Mouse (Mus musculus) lung, postnatal 25 days (tissue): ENCODE data around the gene Zfp512b.

Experiments
- DNase-seq: peaks from one replicate; pipeline ENCODE4 v3.0.0; 2022; ENCODE audit warnings: low spot score

Gene Zfp512b

DNA sequence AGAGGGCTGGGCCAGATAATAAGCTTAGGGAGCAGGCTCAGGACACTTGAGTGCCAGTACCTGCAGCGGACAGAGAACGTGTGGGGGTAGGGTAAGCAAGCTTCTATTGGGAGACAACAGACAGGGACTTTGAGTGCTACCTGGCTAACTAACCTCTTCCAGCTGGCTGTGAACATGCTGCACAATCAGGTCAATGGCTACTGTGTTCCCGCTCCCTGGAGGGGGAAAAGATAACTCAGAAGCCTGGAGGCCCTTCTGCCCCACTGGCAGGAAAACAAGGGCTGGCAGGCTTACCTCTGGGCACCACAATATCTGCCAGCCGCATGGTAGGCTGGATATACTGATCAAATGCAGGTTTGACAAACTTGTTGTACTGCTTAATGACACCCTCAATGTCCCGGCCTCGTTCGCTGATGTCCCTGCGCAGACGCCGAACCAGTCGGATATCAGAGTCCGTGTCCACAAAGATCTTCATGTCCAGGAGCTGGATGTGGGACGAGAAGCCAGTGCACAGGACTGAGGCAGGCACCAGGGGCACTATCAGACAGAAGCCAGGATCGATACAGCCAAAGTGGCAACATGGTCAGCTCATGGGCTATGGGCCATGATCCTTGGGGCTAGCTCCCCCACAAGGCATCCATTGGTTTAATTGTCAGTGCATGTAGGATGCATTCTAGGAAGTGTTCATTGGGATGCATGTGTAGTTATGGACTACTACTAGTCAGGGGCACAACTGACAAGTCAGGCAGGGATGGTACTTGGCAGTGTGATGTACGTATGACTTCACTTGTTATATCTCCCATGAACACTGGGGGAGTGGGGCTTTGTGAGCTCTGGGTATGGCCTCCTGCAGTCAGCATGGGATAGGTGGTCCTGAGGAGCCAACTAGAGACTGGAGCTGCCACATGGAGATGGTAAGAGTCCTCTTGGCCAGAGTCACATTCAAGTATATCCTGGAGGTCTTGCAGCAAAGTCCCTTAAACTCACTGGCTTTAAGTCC is 19.4 kb downstream of the Zfp512b start:
- DNase-seq = no peak

DNA sequence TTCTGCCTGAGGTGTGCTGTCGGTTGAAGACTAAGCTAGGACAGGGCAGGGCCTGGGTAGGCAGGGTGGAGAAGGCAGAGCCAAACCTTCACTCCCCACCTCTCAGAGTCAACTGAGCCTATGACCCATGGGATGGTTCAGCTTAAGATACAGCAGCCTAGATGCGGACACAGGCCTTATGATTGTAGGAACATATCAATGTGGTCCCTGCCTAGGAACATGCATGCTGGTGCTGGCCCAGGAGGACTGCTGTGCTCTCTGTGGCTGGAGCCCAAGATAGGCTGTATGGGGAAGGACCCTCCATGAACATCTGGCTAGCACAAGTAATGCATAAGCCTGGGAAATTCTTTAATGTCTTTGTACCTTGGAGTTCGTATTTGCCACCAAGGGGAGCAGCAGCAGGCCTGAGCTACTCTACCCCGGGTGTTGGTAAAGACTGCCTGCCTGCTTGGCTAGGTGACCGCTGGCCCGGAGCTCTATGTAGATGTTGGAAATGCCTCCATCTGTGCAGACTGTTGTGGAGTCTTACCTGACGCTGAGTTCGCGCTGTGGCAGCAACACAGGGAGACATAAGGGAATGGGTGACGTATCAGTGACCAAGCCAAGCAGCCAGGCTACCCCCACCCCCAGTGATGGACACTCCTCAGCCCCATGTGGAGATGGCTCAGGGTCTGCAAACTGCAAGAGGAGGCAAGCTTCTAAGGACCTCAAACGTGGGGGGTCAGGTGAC is 20.5 kb downstream of the Zfp512b start:
- no peak for DNase-seq

GRCm38 (mm10) chr2:181570921-181571595 is 21.5 kb downstream of the Zfp512b start:
- DNase-seq = no peak

- no peak for DNase-seq
Observed at GRCm38 (mm10) chr2:181570375-181570774, 22.2 kb downstream of the Zfp512b start.

DNA sequence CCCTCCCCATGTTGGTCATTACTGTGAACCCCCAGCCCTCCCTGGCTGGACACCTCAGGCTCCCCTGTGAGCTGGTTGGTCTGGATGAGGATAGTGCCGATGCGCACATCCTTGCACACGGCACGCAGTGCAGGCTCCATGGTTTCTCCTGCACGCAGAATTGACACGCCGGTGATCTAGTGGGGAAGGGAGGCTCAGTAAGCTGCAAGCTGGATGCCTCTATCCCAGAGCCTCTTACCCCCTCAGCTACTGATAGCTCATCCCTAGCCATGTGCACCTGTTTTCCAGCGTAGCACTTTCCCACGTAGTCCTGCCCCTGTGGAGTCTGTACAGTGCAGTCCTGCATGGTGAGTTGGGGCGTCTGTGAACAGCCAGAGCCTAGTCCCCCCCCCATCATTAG is 22.7 kb downstream of the Zfp512b start:
- no peak for DNase-seq

DNA sequence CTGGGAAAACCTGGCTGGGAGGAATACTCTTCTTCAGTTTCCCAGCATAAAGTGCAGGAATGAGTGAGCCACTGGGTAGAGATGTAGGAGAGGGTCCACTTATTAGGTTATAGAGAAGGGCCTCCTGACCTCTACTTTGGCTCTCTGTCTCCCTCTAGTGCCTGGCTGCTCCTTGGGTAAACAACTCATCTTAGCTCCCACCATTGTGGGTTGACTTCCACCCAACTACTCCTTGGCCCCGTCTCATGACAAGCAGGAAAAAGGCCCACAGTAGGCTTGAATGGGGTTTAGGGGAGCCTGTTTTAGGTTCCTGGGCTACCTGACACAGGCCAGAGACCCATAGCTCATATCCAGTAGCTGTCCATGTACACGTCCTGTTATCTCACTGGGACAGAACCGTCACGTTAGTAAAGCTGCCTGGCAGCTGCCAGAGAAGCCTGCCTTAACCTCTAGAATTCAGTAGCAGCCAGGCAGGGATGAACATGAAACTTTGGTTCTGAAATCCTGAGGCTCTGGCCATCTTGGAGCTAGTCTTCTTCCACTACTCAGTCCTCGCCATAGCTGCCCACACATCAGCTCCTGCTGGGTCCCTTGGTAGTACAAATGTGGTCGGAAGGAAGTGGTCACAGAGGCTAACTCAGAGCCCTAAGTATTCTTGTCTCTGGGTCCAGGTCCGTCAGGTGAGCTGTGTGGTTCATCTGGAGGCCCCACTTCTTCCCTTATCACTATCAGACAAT is 24.2 kb downstream of the Zfp512b start:
- DNase-seq = peak; percentile 48

DNA sequence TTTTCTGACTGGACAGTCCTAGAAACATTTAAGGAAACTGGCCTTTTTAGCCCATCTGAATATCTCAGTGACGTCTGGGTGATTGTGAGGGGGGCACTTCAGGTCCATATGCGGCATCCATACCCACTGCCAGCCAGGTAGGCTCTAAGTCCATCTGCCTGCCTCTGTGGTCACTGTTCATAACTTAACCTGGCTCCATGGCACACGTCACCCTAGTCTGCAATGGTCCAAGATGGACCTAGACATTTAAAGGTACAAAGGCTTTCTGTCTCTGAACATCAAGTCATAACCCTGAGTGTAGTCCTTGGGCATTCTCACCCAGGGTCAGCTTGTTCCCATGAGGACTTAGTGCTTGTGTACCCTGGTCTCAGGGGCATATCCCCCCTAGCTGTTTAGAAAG is 25.3 kb downstream of the Zfp512b start:
- DNase-seq = no peak

GRCm38 (mm10) chr2:181553772-181554171 is 38.8 kb downstream of the Zfp512b start:
- DNase-seq = peak; percentile 21

DNA sequence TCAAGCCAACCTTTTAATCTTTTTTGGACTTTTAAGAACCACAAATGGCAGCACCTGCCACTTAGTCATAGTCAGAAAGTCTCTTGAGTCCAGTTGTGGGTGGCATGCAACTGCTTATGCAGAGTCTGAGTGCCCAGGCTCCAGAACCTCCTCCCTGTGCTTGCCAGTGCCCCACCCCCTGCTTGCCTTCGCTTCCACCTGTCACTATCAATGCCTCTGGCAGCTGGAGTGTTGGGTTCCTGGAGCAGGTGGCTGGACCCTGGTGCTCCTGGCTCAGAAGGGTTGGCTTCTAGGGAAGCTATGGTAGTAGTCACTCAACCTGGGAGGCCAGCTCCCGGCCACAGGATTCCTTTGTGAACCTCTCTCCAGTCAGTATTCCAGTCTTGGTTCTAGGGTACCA is 42.4 kb downstream of the Zfp512b start:
- no peak for DNase-seq

- no peak for DNase-seq
Observed at GRCm38 (mm10) chr2:181548682-181549081, 43.9 kb downstream of the Zfp512b start.

- DNase-seq = no peak
Observed at GRCm38 (mm10) chr2:181548227-181548626, 44.4 kb downstream of the Zfp512b start.

GRCm38 (mm10) chr2:181546142-181546541 is 46.5 kb downstream of the Zfp512b start:
- DNase-seq = no peak

DNA sequence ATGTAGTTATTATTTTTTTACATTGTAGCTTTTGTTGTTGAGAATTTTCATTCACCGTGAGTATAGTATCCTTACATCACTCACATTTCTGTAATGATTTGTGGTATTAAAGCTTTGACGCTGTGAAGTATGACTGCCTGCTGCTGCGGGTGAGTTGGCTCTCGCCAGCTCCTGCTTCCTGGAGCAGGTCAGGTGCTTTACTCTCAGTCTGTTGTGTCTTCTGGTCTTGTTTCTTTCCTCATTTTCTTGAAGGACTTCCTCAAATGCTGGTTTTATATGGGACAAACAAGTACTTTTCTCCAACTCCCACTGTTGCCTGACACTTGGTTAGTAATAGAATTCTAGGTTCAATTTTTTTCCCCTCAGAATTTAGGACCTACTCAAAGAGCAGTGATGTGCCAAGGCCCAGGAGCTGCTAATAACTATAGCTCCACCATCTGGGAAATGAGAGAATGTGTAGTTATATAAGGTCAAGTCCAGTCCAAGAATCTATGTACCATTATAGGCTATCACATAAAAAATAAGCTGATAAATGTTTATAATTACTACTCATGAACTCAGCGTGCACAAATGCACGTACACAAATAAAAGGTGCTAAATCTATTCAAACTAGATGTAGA is 50.7 kb downstream of the Zfp512b start:
- no peak for DNase-seq

- peak; percentile 29 for DNase-seq
Observed at GRCm38 (mm10) chr2:181537444-181538047, 55.1 kb downstream of the Zfp512b start.

GRCm38 (mm10) chr2:181536410-181536809 is 56.2 kb downstream of the Zfp512b start:
- peak; percentile 51 for DNase-seq

GRCm38 (mm10) chr2:181532589-181532988 is 60.0 kb downstream of the Zfp512b start:
- no peak for DNase-seq
